Mouse (Mus musculus) embryonic fibroblast, embryonic 13.5 days (primary cell): ENCODE results near the gene Utf1. TPM values are rescaled to one million over a fixed set of nuclear protein-coding genes. Genes with fewer than 3 reads are reported as not detected.

Source experiments
- H3K27ac ChIP-seq: 2 replicates; pipeline ENCODE4 v1.5.1; 2012; ENCODE audit warnings: low read length, control low read depth, inconsistent platforms; ENCODE audit not compliant: insufficient read depth
- H3K4me1 ChIP-seq: 2 replicates; pipeline ENCODE4 v1.6.1; 2011; ENCODE audit warnings: low read length; ENCODE audit not compliant: control insufficient read depth, insufficient read depth
- H3K4me3 ChIP-seq: 2 replicates; pipeline ENCODE4 v1.5.1; 2011; ENCODE audit warnings: mild to moderate bottlenecking, control low read depth, low read length; ENCODE audit not compliant: insufficient read depth
- CTCF ChIP-seq: IDR thresholded peaks from 2 replicates; pipeline ENCODE4 v1.5.1; 2011; ENCODE audit warnings: mild to moderate bottlenecking, control low read depth, low read length, moderate library complexity, borderline replicate concordance; ENCODE audit not compliant: insufficient read depth
- POLR2A ChIP-seq: IDR thresholded peaks from 2 replicates; pipeline ENCODE4 v1.6.1; 2011; ENCODE audit warnings: low read depth, mild to moderate bottlenecking, control low read depth, low read length, moderate library complexity
- polyA plus RNA-seq: library from polyadenylated mRNA; stranded (reverse); fragments of >200 nt; gene quantifications from 2 replicates; pipeline ENCODE4 v1.2.4, GENCODE M21; 2011; ENCODE audit warnings: low read depth; ENCODE audit not compliant: missing spikeins, insufficient read length

The Utf1 gene
- polyA plus RNA-seq, 1 experiment, result not detected

DNA sequence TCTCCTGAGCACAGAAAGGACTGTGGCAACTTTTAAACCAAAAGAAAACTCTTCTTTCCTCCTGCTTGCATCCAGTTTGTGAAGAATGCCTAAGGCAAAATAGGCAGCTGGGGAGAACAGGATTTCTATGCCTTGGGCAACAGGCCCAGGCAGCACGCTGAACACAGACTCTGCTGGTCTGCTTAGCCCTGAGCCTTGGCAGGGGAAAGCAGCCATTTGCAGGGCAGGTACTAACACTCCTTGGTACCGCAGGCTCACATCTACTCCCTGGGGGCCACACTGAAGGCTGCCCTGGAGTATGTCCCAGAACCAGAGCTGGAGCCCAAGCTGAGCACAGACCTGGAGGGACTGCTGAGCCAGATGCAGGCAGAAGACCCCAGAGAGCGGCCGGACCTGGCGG is 35.4 kb upstream of the Utf1 start:
- Histone ChIP-seq H3K27ac (no peak overlapping the region), H3K4me3 (no peak overlapping the region), H3K4me1 (no peaks in the 10 kb centered on the region)
- TF ChIP-seq POLR2A, result no peak

DNA sequence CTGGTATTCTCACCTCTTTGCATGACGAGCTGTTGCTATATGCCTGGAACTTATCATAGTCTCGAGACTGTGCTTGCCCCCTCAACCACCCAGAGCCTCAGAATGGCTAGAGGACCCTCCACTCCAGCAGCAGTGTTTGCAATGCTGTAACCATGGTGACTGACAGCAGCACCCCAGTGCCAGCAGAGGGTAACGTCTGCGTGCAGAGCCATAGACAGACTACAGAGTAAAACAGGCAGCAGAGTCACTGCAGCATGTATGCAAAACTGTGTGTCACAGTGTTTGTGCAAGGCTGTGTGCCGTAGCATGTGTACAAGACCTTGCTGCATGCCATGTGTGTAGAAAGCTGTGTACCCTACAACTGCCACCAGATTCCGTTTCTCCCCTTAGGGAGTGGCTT is 34.1 kb upstream of the Utf1 start:
- no peak overlapping the region for H3K27ac ChIP-seq
- no peak overlapping the region for H3K4me3 ChIP-seq
- TF ChIP-seq POLR2A (no peak), CTCF (no peak)
- no peaks in the 10 kb centered on the region for H3K4me1 ChIP-seq

DNA sequence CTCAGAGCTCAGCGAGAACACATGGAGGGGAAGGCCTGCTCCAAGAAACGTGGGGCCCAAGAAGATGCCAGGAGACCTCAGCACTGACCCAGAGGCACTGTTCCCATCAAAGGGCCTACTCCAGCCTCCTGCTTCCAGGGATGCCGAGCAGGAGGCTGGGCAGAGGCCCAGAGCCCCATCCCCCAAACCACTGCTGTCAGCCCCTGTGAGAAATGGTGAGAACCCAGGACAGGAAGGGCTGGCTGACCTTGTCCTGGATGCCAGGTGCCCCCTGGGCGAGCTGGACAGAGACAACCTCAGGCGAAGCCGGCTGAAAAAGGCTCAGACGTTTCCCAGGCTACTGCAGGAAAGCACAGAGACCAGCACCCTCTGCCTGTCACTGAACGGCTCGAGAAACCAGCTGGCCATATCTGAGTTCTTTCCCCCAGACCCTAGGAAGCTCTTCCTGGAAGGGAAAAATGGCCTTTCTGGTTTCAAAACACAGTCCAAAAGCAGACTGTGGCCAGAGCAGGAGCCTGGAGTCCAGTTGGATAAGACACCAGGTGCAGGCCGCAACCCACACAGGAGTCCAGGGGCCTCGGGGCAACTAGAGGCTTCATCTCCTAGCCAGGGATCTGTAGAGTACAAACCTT is 33.3 kb upstream of the Utf1 start:
- H3K4me3 ChIP-seq, result no peak overlapping the region
- TF ChIP-seq POLR2A, result no peak
- no peak for TF ChIP-seq CTCF
- no peaks in the 10 kb centered on the region for H3K4me1 ChIP-seq
- no peak overlapping the region for H3K27ac ChIP-seq

DNA sequence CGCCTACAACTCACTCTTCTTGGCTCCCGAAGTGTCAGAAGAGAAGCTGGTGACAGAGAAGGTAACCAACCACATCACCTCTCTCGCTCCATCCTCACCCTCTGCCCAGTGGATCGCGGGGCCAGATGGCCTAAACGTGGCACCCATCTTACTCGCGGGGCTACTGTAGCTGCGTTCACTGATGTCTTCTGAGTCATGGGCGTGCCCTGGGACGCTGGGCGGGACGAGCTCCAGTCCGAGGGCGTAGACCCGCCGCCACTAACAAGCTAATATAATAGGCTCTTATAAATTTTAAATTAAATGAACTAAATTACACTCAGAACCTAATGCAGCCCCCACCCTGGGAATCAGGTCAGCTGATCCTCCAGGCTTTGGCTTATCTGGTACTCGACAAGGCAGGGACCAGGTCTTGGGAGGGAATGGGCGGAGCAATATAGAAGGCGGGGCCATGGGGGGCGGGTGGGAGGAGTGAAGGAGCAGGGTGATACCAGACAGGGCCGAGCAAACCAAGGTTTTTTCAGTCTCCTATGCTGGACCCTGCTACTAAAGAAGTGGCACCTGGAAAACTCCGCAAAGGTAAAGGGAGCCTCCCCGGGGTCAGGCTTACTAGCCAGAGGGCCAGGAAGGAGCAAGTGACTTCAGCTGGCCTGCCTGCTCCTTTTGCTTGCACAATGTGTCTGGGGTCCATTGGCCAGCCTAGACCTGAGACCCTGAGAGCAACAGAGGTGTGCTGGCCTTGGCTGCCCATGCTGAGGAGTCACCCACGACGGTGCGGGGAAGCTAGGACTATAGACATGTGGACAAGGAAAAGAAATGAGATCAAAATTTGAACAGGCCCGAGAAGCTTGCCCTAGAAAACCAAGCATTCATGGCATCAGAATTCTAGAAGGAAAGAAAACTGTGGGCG is 29.2 kb upstream of the Utf1 start:
- Histone ChIP-seq H3K4me1 (no peaks in the 10 kb centered on the region), H3K4me3 (0 out of 2 replicates have a peak overlapping the region, but pooled peaks have one; percentile 23), H3K27ac (no peak overlapping the region)
- TF ChIP-seq CTCF (no peak), POLR2A (no peak)

DNA sequence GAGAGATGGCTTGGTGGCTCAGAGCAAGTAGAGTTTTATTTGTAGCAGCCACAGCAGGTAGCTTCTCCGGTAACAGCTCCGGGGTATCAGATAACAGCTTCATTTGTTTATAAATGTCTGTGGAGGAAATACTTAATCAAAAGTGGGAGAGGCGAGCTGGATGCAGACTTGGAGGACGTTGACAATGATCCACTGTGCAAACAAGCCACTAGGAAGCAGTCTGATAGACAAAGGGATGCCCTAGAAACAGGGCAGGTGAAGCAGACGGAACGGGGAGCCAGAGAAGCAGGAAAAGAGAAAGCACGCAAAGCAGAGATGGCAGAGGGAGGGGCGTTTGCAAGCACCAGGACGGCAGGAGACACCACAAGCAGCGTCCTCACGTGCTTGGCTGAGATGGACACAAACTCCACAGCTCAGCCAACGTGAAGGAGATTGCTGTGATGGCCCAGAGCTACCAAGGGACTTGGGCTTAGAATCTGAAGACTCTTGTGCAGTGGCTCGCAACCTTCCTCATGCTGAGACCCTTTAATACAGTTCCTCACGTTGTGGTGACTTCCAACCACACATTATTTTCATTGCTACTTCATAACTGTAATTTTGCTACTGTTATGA is 27.8 kb upstream of the Utf1 start:
- H3K4me1 ChIP-seq, result no peaks in the 10 kb centered on the region
- TF ChIP-seq POLR2A (no peak), CTCF (no peak)
- no peak overlapping the region for H3K27ac ChIP-seq
- H3K4me3 ChIP-seq, result no peak overlapping the region

DNA sequence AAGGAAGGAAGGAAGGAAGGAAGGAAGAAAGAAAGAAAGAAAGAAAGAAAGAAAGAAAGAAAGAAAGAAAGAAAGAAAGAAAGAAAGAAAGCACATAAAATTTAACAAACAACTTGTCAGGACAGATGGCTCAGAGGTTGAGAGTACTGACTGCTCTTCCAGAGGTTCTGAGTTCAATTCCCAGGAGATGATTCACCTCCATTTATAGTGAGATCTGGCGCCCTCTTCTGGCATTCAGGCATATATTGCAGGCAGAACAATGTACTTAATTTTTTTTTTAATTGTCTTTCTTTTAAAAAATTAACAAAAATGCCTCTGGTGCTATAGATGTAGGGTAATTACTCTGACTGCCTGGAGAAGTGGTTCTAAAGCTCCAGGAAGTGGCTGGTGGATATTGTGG is 27.2 kb upstream of the Utf1 start:
- Histone ChIP-seq H3K4me3 (no peak overlapping the region), H3K27ac (no peak overlapping the region), H3K4me1 (no peaks in the 10 kb centered on the region)
- TF ChIP-seq CTCF, result no peak
- no peak for TF ChIP-seq POLR2A

DNA sequence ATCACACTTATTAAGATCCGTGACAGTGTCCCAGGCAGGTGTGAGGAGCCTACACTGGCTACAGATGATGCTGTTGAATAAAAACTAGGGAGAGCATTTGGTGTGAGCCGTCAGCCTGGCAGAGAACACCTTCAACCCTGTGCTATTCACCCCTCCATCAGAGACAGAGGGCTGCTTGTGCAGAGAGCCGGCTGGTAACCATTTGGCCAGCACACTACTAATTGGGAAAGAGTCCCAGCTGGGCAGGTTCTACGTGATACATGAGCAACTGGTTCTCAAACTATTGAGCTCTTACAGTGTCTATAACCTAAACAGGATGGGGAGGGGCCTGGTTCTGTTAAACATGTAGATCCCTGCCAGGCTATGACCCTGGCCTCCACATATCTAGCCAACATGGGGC is 25.3 kb upstream of the Utf1 start:
- Histone ChIP-seq H3K27ac (no peak overlapping the region), H3K4me1 (no peaks in the 10 kb centered on the region), H3K4me3 (no peak overlapping the region)
- no peak for TF ChIP-seq POLR2A
- TF ChIP-seq CTCF, result no peak

DNA sequence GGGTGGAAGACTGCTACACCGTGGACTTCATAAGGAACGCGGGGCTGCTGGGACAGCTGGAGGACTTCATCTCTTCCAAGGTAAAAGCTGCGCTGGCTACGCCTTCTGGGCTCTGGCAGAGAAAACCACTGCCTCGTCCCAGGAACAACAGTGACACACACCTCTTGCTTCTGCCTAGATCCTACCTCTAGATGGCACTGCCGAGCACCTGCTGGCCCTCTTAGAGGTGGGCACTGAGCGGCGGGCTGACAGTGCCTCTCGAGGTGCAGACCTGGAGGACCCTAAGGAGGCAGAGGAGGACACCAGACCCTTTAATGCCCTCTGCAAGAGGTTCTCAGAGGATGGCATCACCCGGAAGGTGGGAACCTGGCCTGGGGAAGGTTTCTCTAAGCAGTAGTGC is 12.9 kb upstream of the Utf1 start:
- H3K4me3 ChIP-seq, result no peak overlapping the region
- H3K27ac ChIP-seq, result no peak overlapping the region
- TF ChIP-seq POLR2A (no peak), CTCF (peak; percentile 70; the same call in 1 of the 2 replicates)
- no peaks in the 10 kb centered on the region for H3K4me1 ChIP-seq

DNA sequence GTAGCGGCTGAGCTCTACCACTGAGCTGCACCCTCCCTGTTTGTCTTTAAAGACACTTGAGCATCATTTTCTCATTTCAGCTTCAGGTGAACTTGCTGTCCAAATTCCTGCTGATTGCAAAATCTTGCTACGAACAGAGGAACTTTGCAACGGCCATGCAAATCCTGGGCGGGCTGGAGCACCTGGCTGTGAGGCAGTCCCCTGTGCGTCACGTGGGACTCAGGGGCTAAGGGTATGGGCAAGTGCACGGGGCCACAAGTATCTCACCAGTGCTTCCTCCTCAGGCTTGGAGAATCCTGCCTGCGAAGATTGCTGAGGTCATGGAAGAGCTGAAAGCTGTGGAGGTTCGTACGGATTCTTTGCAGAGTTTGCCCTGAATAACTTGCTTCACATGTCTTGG is 6.9 kb upstream of the Utf1 start:
- Histone ChIP-seq H3K4me1 (no peaks in the 10 kb centered on the region), H3K27ac (no peak overlapping the region), H3K4me3 (no peak overlapping the region)
- TF ChIP-seq POLR2A, result no peak
- no peak for TF ChIP-seq CTCF

DNA sequence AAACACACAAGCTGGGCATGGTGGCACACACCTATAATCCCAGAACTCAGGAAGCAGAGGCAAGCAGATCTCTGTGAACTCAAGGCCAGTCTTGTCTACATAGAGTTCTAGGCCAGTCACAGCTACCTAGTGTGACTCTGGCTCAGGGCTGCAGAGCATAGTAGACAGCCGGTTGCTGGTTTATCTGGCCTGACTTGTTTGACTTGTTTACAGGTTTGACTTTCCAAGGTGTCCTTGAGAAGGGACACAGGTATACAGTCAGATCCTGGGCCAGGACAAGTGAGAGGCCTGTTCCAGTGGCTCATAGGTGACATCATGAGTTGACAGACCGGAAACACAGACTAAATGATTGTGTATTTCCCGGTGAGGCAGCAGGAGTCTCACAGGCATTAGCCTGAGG is 6.5 kb upstream of the Utf1 start:
- Histone ChIP-seq H3K27ac (no peak overlapping the region), H3K4me1 (no peaks in the 10 kb centered on the region), H3K4me3 (no peak overlapping the region)
- TF ChIP-seq CTCF (no peak), POLR2A (no peak)
